Mouse (Mus musculus) megakaryocyte, embryonic 14.5 days (primary cell): ENCODE measurements around the gene Itga7.

ENCODE experiments used
- FLI1 ChIP-seq: IDR thresholded peaks from 2 replicates; pipeline ENCODE4 v1.6.1; 2012; ENCODE audit warnings: low read length, inconsistent platforms, mixed read lengths
- GATA1 ChIP-seq: IDR thresholded peaks from 3 replicates; pipeline ENCODE4 v1.6.1; 2012; ENCODE audit warnings: mixed read lengths, low read length, inconsistent platforms, borderline replicate concordance

DNA sequence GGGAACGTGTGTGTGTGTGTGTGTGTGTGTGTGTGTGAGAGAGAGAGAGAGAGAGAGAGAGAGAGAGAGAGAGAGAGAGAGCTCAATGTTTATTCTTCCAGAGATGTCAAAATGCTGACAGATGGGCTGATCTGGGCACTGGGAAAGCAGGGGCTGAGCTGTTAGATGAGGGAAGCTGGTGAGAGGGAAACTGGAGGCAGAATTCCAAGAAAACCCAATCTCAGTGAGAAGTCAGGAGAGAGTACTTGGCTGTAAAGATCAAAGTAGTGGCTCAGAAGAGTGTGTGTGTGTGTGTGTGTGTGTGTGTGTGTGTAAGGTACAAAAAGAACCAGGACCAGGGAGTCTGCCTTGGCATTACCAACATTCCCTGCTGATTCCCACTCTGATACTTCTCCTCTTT is 36.1 kb upstream of the Itga7 start:
- TF ChIP-seq GATA1 (no peak), FLI1 (no peak)
